ENCODE assay signal across 17 mouse cellular contexts in genomic region chr10:43739181-43739580, GRCm38 (mm10).
A peak's percentile ranks its signal among the peaks of the same experiment; 100 is the strongest.
DNase-seq lines count a peak whose midpoint lies in the region; ATAC-seq lines count a peak whose summit lies in the region.
"Had no signal": no experiment of that assay in that cellular context is flagged by ENCODE, and none has a peak within 500 bp of the region (broad histone marks: within the 10 kb centered on the region; RNA-seq: fewer than 3 reads in every experiment).

No protein-coding gene starts in this region.

- 71% methylated on average over 2 of the region's 2 CpGs for WGBS in heart, embryonic 10.5 days
- WGBS in liver, embryonic 15.5 days (ENCODE audit: insufficient replicate concordance), result 35% methylated on average over 2 of the region's 2 CpGs
- 91% methylated on average over 2 of the region's 2 CpGs for WGBS in limb, embryonic 10.5 days

- no peaks in the 10 kb centered on the region for H3K27me3 ChIP-seq in heart, embryonic 10.5 days (ENCODE audit: insufficient read depth, poor library complexity, severe bottlenecking)
- H3K27me3 ChIP-seq in liver, embryonic 15.5 days, result no peaks in the 10 kb centered on the region
- no peaks in the 10 kb centered on the region for H3K27me3 ChIP-seq in limb, embryonic 10.5 days (ENCODE audit: low read depth, poor library complexity, severe bottlenecking)
- H3K27me3 ChIP-seq: kidney, embryonic 15.5 days; Patski had no signal

- H3K9me3 ChIP-seq in heart, embryonic 10.5 days, result no peaks in the 10 kb centered on the region
- H3K9me3 ChIP-seq in liver, embryonic 15.5 days (replicated peaks), result no peaks in the 10 kb centered on the region
- H3K9me3 ChIP-seq in limb, embryonic 10.5 days (replicated peaks), result no peaks in the 10 kb centered on the region
- H3K9me3 ChIP-seq: kidney, embryonic 15.5 days had no signal

- H3K9ac ChIP-seq in liver, embryonic 15.5 days, result no peak overlapping the region
- H3K9ac ChIP-seq: kidney, embryonic 15.5 days had no signal

- peak overlapping the region; percentile 85 for H3K27ac ChIP-seq in heart, embryonic 10.5 days
- 0 out of 2 replicates have a peak overlapping the region, but pooled peaks have one; percentile 24 for H3K27ac ChIP-seq in liver, embryonic 15.5 days (replicated peaks)
- peak overlapping the region; percentile 88 for H3K27ac ChIP-seq in limb, embryonic 10.5 days
- H3K27ac ChIP-seq: kidney, embryonic 15.5 days had no signal

- intact Hi-C loops in heart, postnatal 36 days (cut with DNase I), result no loop called here

- peaks cover 39% of the 10 kb centered on the region for H3K4me1 ChIP-seq in heart, embryonic 10.5 days
- H3K4me1 ChIP-seq in liver, embryonic 15.5 days (replicated peaks), result peaks cover 35% of the 10 kb centered on the region
- peaks cover 43% of the 10 kb centered on the region for H3K4me1 ChIP-seq in limb, embryonic 10.5 days

- no peak overlapping the region for H3K4me2 ChIP-seq in liver, embryonic 15.5 days
- H3K4me2 ChIP-seq: kidney, embryonic 15.5 days had no signal

- no peak for ATAC-seq in liver, embryonic 15.5 days (ENCODE audit: insufficient read depth)
- ATAC-seq: Patski had no signal

- H3K36me3 ChIP-seq in heart, embryonic 10.5 days, result no peaks in the 10 kb centered on the region
- H3K36me3 ChIP-seq in liver, embryonic 15.5 days (replicated peaks), result no peaks in the 10 kb centered on the region
- no peaks in the 10 kb centered on the region for H3K36me3 ChIP-seq in limb, embryonic 10.5 days
- H3K36me3 ChIP-seq: kidney, embryonic 15.5 days had no signal

- DNase-seq in heart, embryonic 10.5 days (ENCODE audit: low spot score), result no peak
- DNase-seq in heart, postnatal 36 days, result no peak
- no peak for DNase-seq in liver
- no peak for DNase-seq in limb, embryonic 10.5 days (ENCODE audit: low spot score)
- peak; percentile 66 for DNase-seq in thymus, postnatal 14 days
- DNase-seq in neural tube, embryonic 10.5 days (ENCODE audit: extremely low spot score, low spot score), result no peak
- DNase-seq in lung, postnatal 4 days, result no peak
- DNase-seq: cerebellum, postnatal 14 days; gastrocnemius, postnatal 10 days; layer of hippocampus, postnatal 36 days; left cerebral cortex, postnatal 4 days; lung, adult 18-20 months; lung, postnatal 36 days; retina, postnatal 1 day had no signal

- H3K4me3 ChIP-seq in heart, embryonic 10.5 days, result no peak overlapping the region
- H3K4me3 ChIP-seq in liver, embryonic 15.5 days (replicated peaks), result no peak overlapping the region
- no peak overlapping the region for H3K4me3 ChIP-seq in limb, embryonic 10.5 days
- H3K4me3 ChIP-seq: kidney, embryonic 15.5 days had no signal

Comparison
In these comparisons a context has a peak if more than half of its experiments do, and no peak if none do; other contexts are left out.
1. H3K27ac ChIP-seq: peak in every context shown above with its lines; median percentile 88 in limb, embryonic 10.5 days; 85 in heart, embryonic 10.5 days; 24 in liver, embryonic 15.5 days.